Mouse (Mus musculus) CH12.LX (cell line): Measurements from ENCODE around the gene Psmb7. TPM values are rescaled to one million over a fixed set of nuclear protein-coding genes. Genes with fewer than 3 reads are reported as not detected.

ENCODE experiments used
- DNase-seq: peaks from one replicate; pipeline ENCODE4 v3.0.0-alpha.2; 2013; ENCODE audit errors: extremely low read depth
- H3K27ac ChIP-seq: 2 replicates; pipeline ENCODE4 v1.5.1; 2012; ENCODE audit warnings: low read depth, mild to moderate bottlenecking, control low read depth, moderate library complexity; ENCODE audit not compliant: insufficient read depth
- H3K27me3 ChIP-seq: replicated peaks from 2 replicates; pipeline ENCODE3; 2012; ENCODE audit warnings: inconsistent platforms
- H3K36me3 ChIP-seq, 2 experiments: replicated peaks in 1 of 2; 2 replicates each; pipeline versions ENCODE3 to v1.6.1; 2012; ENCODE audit warnings: inconsistent platforms in 1 of 2, low read length in 1 of 2, mild to moderate bottlenecking in 1 of 2, mixed read lengths in 1 of 2, moderate library complexity in 1 of 2; ENCODE audit not compliant: control insufficient read depth in 1 of 2, insufficient read depth in 1 of 2
- H3K4me1 ChIP-seq, 2 experiments: 2 replicates each; pipeline ENCODE4 v1.6.1; 2012; ENCODE audit warnings: inconsistent platforms in 1 of 2, moderate library complexity in 1 of 2; ENCODE audit not compliant: insufficient read depth in 2 of 2, control insufficient read depth in 1 of 2
- H3K4me2 ChIP-seq: 2 replicates; pipeline ENCODE4 v1.6.1; 2012; ENCODE audit warnings: low read depth, mild to moderate bottlenecking, control low read depth; ENCODE audit not compliant: poor library complexity, insufficient read depth, severe bottlenecking
- H3K4me3 ChIP-seq, 3 experiments: fragments of 150-350 bp in 1 of 3; sonication (generic) in 1 of 3; replicated peaks in 1 of 3; 2 replicates each; pipeline versions ENCODE3 to v1.5.1; 2011 to 2012; ENCODE audit warnings: low read depth in 2 of 3, low read length in 2 of 3, mild to moderate bottlenecking in 2 of 3, moderate library complexity in 2 of 3, control low read depth in 1 of 3, improper control_type of control experiment in 1 of 3, inconsistent platforms in 1 of 3, mixed read lengths in 1 of 3; ENCODE audit not compliant: poor library complexity in 1 of 3
- H3K79me2 ChIP-seq: replicated peaks from 2 replicates; pipeline ENCODE4 v1.6.1; 2012; ENCODE audit warnings: mild to moderate bottlenecking, moderate library complexity; ENCODE audit not compliant: control insufficient read depth, poor library complexity, insufficient read depth, severe bottlenecking; ENCODE audit errors: extremely low read depth
- H3K9ac ChIP-seq: 2 replicates; pipeline ENCODE4 v1.6.1; 2012; ENCODE audit warnings: low read depth, mild to moderate bottlenecking, control low read depth, moderate library complexity; ENCODE audit not compliant: insufficient read depth
- H3K9me3 ChIP-seq: replicated peaks from 2 replicates; pipeline ENCODE3; 2012; ENCODE audit warnings: low read length, inconsistent platforms, mixed read lengths
- CHD1 ChIP-seq: IDR thresholded peaks from 2 replicates; pipeline ENCODE4 v1.6.1; 2012; ENCODE audit warnings: low read depth, low read length, improper control_type of control experiment, inconsistent platforms
- CHD2 ChIP-seq: IDR thresholded peaks from 2 replicates; pipeline ENCODE4 v1.6.1; 2011; ENCODE audit warnings: low read length, improper control_type of control experiment
- CTCF ChIP-seq, 2 experiments: IDR thresholded peaks in 1 of 2; conservative IDR thresholded peaks in 1 of 2; 2 replicates each; pipeline ENCODE4 v1.5.1; 2011 to 2012; ENCODE audit warnings: low read depth in 2 of 2, low read length in 2 of 2, improper control_type of control experiment in 1 of 2, inconsistent platforms in 1 of 2, mild to moderate bottlenecking in 1 of 2, moderate library complexity in 1 of 2
- ELF1 ChIP-seq: IDR thresholded peaks from 2 replicates; pipeline ENCODE4 v1.6.1; 2014; ENCODE audit warnings: low read depth, mild to moderate bottlenecking, inconsistent platforms, low read length, improper control_type of control experiment
- EP300 ChIP-seq: IDR thresholded peaks from 2 replicates; pipeline ENCODE4 v1.6.1; 2011; ENCODE audit warnings: low read length, improper control_type of control experiment
- GABPA ChIP-seq: IDR thresholded peaks from 2 replicates; pipeline ENCODE4 v1.6.1; 2012; ENCODE audit warnings: low read depth, low read length, improper control_type of control experiment, inconsistent platforms; ENCODE audit not compliant: insufficient replicate concordance
- HCFC1 ChIP-seq: IDR thresholded peaks from 2 replicates; pipeline ENCODE4 v1.6.1; 2012; ENCODE audit warnings: low read depth, mild to moderate bottlenecking, inconsistent platforms, low read length, improper control_type of control experiment
- JUND ChIP-seq: conservative IDR thresholded peaks from 2 replicates; pipeline ENCODE4 v1.6.1; 2011; ENCODE audit warnings: low read depth, low read length, improper control_type of control experiment
- KAT2A ChIP-seq: IDR thresholded peaks from 2 replicates; pipeline ENCODE4 v1.6.1; 2012; ENCODE audit warnings: low read length, improper control_type of control experiment, inconsistent platforms; ENCODE audit not compliant: insufficient replicate concordance
- MAX ChIP-seq: IDR thresholded peaks from 2 replicates; pipeline ENCODE4 v1.6.1; 2011; ENCODE audit warnings: low read length, improper control_type of control experiment
- MAZ ChIP-seq: IDR thresholded peaks from 2 replicates; pipeline ENCODE4 v1.6.1; 2012; ENCODE audit warnings: low read depth, mild to moderate bottlenecking, inconsistent platforms, low read length, improper control_type of control experiment, moderate library complexity
- MYC ChIP-seq: IDR thresholded peaks from 2 replicates; pipeline ENCODE4 v1.6.1; 2011; ENCODE audit warnings: low read depth, mild to moderate bottlenecking, improper control_type of control experiment, low read length
- PAX5 ChIP-seq: IDR thresholded peaks from 2 replicates; pipeline ENCODE4 v1.6.1; 2012; ENCODE audit warnings: low read length, inconsistent platforms, mixed read lengths
- POLR2A ChIP-seq: IDR thresholded peaks from 2 replicates; pipeline ENCODE4 v1.6.1; 2011; ENCODE audit warnings: low read depth, mild to moderate bottlenecking, improper control_type of control experiment, low read length
- POLR2AphosphoS2 ChIP-seq: IDR thresholded peaks from 2 replicates; pipeline ENCODE4 v1.6.1; 2011; ENCODE audit warnings: low read depth, low read length, improper control_type of control experiment
- RAD21 ChIP-seq: IDR thresholded peaks from 2 replicates; pipeline ENCODE4 v1.6.1; 2011; ENCODE audit warnings: low read depth, mild to moderate bottlenecking, low read length, improper control_type of control experiment, moderate library complexity
- RCOR1 ChIP-seq: conservative IDR thresholded peaks from 2 replicates; pipeline ENCODE4 v1.6.1; 2012; ENCODE audit warnings: low read depth, mild to moderate bottlenecking, inconsistent platforms, low read length, improper control_type of control experiment
- SIN3A ChIP-seq: IDR thresholded peaks from 2 replicates; pipeline ENCODE4 v1.6.1; 2012; ENCODE audit warnings: low read length, improper control_type of control experiment, inconsistent platforms
- SMC3 ChIP-seq: IDR thresholded peaks from 2 replicates; pipeline ENCODE4 v1.6.1; 2011; ENCODE audit warnings: low read depth, low read length, improper control_type of control experiment
- TBP ChIP-seq: conservative IDR thresholded peaks from 2 replicates; pipeline ENCODE4 v1.6.1; 2011; ENCODE audit warnings: low read depth, low read length, improper control_type of control experiment
- TCF12 ChIP-seq: IDR thresholded peaks from 2 replicates; pipeline ENCODE4 v1.6.1; 2014; ENCODE audit warnings: low read depth, mild to moderate bottlenecking, inconsistent platforms, low read length, improper control_type of control experiment
- UBTF ChIP-seq: IDR thresholded peaks from 2 replicates; pipeline ENCODE4 v1.6.1; 2012; ENCODE audit warnings: low read depth, mild to moderate bottlenecking, inconsistent platforms, low read length, improper control_type of control experiment, moderate library complexity
- USF1 ChIP-seq: IDR thresholded peaks from 2 replicates; pipeline ENCODE4 v1.6.1; 2014; ENCODE audit warnings: low read depth, mild to moderate bottlenecking, inconsistent platforms, low read length, improper control_type of control experiment
- USF2 ChIP-seq: conservative IDR thresholded peaks from 2 replicates; pipeline ENCODE4 v1.6.1; 2011; ENCODE audit warnings: low read depth, low read length, improper control_type of control experiment
- ZKSCAN1 ChIP-seq: IDR thresholded peaks from 2 replicates; pipeline ENCODE4 v1.6.1; 2012; ENCODE audit warnings: low read depth, inconsistent platforms, low read length, improper control_type of control experiment, borderline replicate concordance
- ZMIZ1 ChIP-seq: IDR thresholded peaks from 2 replicates; pipeline ENCODE4 v1.6.1; 2012; ENCODE audit warnings: low read depth, mild to moderate bottlenecking, inconsistent platforms, low read length, improper control_type of control experiment
- ZNF384 ChIP-seq: IDR thresholded peaks from 2 replicates; pipeline ENCODE4 v1.6.1; 2012; ENCODE audit warnings: low read depth, low read length, improper control_type of control experiment, inconsistent platforms
- dilution Hi-C: fragments of 300-500 bp; cut with MboI; formaldehyde crosslinking; loops from 2 replicates; pipeline ENCODE4 v1.14.3; 2020; ENCODE audit warnings: low sequenced_read_pairs; ENCODE audit not compliant: extremely low pct_unique_long_range_greater_than_20kb, extremely low pct_ligation_motif_present
- in situ Hi-C: fragments of 300-500 bp; cut with MboI; formaldehyde crosslinking; loops from 3 replicates; pipeline ENCODE4 v1.14.3; 2019; ENCODE audit warnings: low sequenced_read_pairs, low pct_ligation_motif_present, low pct_unique_long_range_greater_than_20kb, mixed read lengths
- polyA plus RNA-seq: library from polyadenylated mRNA; unstranded; fragments of >175 nt; gene quantifications from 2 replicates; pipeline ENCODE4 v1.2.1, GENCODE M21; 2012; ENCODE audit warnings: low read depth; ENCODE audit not compliant: insufficient read length
- total RNA-seq, 2 experiments: library from RNA; depleted of rRNA; stranded (reverse); fragments of 300-350 nt in 1 of 2; fragments of >200 nt in 1 of 2; gene quantifications; 2 replicates each; pipeline ENCODE4 v1.2.3; 2012 to 2014

The Psmb7 gene
- total and polyA plus RNA-seq, 3 experiments = 334 to 415 (median 389) TPM

- peaks cover 16 to 54% of the 10 kb centered on the region in 2 experiments for H3K36me3 ChIP-seq
These were observed 29.4 kb downstream of the Psmb7 start for GRCm38 (mm10) chr2:38614437-38614836.

DNA sequence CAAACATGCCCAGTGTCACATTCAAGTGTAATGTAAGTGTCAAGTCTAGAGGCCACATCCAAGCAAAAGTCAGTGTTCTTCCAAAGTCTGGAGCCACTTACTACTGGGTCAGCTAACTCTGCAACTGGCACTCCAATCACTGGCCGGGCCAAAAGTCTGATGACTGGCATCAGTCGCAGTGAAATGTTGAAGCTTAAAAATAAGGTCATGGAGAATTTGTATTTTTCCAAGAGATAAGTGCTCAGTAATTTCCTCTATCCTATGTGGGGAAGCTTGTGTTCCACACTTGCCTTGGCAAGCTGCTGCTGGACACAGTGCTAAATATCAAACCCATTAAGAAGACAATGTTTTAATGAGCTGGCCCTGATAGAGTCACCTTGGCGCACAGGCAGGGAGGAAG, 30.3 kb downstream of the Psmb7 start:
- no peak overlapping the region for H3K27ac ChIP-seq
- peaks cover 31% of the 10 kb centered on the region for H3K79me2 ChIP-seq
- no peak overlapping the region for H3K9ac ChIP-seq
- TF ChIP-seq UBTF (no peak), ZMIZ1 (no peak), JUND (no peak), POLR2AphosphoS2 (no peak), SIN3A (no peak)
- TF ChIP-seq, all 38 proteins: peak for 0
- H3K9me3 ChIP-seq = no peaks in the 10 kb centered on the region
- no peak overlapping the region for H3K4me2 ChIP-seq
- H3K36me3 ChIP-seq = peaks cover 16 to 56% of the 10 kb centered on the region in 2 experiments
- H3K4me3 ChIP-seq = no peak overlapping the region
- H3K27me3 ChIP-seq = no peaks in the 10 kb centered on the region
- in situ Hi-C loops (no loop called here), dilution Hi-C loops (no loop called here)
- H3K4me1 ChIP-seq = peaks cover 20 to 89% of the 10 kb centered on the region in 2 experiments
- no peak for DNase-seq

More at GRCm38 (mm10) chr2:38614437-38614836, 29.4 kb downstream of the Psmb7 start:
- H3K27me3 ChIP-seq = no peaks in the 10 kb centered on the region
- TF ChIP-seq MAZ (no peak), CTCF (conservative IDR thresholded peaks at IDR 0.05 in 1 of 2, IDR thresholded peaks at IDR 0.05 in 1 of 2; ENCODE audit: low read depth in 2 of 2, low read length in 2 of 2) (no peak), HCFC1 (no peak), GABPA (no peak), ZKSCAN1 (no peak), POLR2AphosphoS2 (no peak), ZNF384 (no peak), JUND (no peak), TBP (no peak), MAX (no peak), POLR2A (no peak), SMC3 (no peak), CHD1 (no peak)
- TF ChIP-seq, all 38 proteins: peak for 0
- H3K4me2 ChIP-seq = no peak overlapping the region
- H3K9me3 ChIP-seq = no peaks in the 10 kb centered on the region
- H3K4me3 ChIP-seq = no peak overlapping the region
- H3K4me1 ChIP-seq = peaks cover 15 to 83% of the 10 kb centered on the region in 2 experiments
- dilution Hi-C loops = no loop called here
- H3K9ac ChIP-seq = no peak overlapping the region
- DNase-seq = no peak
- in situ Hi-C loops = no loop called here
- no peak overlapping the region for H3K27ac ChIP-seq
- peaks cover 28% of the 10 kb centered on the region for H3K79me2 ChIP-seq

- H3K9ac ChIP-seq = no peak overlapping the region
- no peak overlapping the region for H3K4me2 ChIP-seq
- peaks cover 18 to 59% of the 10 kb centered on the region in 2 experiments for H3K36me3 ChIP-seq
- no peak overlapping the region for H3K4me3 ChIP-seq
- H3K4me1 ChIP-seq = peaks cover 23 to 93% of the 10 kb centered on the region in 2 experiments
- H3K27me3 ChIP-seq = no peaks in the 10 kb centered on the region
- H3K9me3 ChIP-seq = no peaks in the 10 kb centered on the region
- H3K27ac ChIP-seq = no peak overlapping the region
- peaks cover 36% of the 10 kb centered on the region for H3K79me2 ChIP-seq
- dilution Hi-C loops (no loop called here), in situ Hi-C loops (no loop called here)
- TF ChIP-seq HCFC1 = no peak
- no peak for TF ChIP-seq USF2
- no peak for TF ChIP-seq ELF1
- no peak for TF ChIP-seq ZMIZ1
- TF ChIP-seq USF1 = no peak
- TF ChIP-seq CHD2 = no peak
- TF ChIP-seq RAD21 = no peak
- TF ChIP-seq RCOR1 = no peak
- no peak for TF ChIP-seq PAX5
- TF ChIP-seq SIN3A = no peak
- no peak for TF ChIP-seq EP300
- TF ChIP-seq MYC = no peak
- no peak for TF ChIP-seq KAT2A
- no peak for TF ChIP-seq GABPA
- TF ChIP-seq SMC3 = no peak
- no peak for TF ChIP-seq TCF12
- no peak for DNase-seq
These were observed 31.3 kb downstream of the Psmb7 start for GRCm38 (mm10) chr2:38612596-38612995.
